Mouse (Mus musculus): Measurements from ENCODE around the gene Muc1. TPM values are rescaled to one million over a fixed set of nuclear protein-coding genes. Genes with fewer than 3 reads are reported as not detected.

The Muc1 gene
- polyA plus RNA-seq, 1 experiment, result 53.8 TPM

GRCm38 (mm10) chr3:89244982-89245687 is 16.3 kb downstream of the Muc1 start:
- WGBS, result 3% methylated on average over 20 of the region's 26 CpGs

GRCm38 (mm10) chr3:89245688-89246171 is 16.9 kb downstream of the Muc1 start, which contains the start of gene Krtcap2:
Gene Krtcap2, plus strand, starts transcription at chr3:89245966.
- Histone ChIP-seq H3K36me3 (ENCODE audit: control insufficient read depth, insufficient read depth, low read length) (no peaks in the 10 kb centered on the region), H3K4me1 (ENCODE audit: control insufficient read depth, insufficient read depth, low read length) (peaks cover 20% of the 10 kb centered on the region), H3K4me3 (ENCODE audit: insufficient read depth, low read depth, low read length) (peak within 1 kb of the TSS; percentile 64), H3K27me3 (replicated peaks; ENCODE audit: control insufficient read depth, insufficient read depth, low read length) (no peaks in the 10 kb centered on the region), H3K27ac (ENCODE audit: insufficient read depth, low read depth, low read length) (peak within 1 kb of the TSS; percentile 18; the same call in 1 of the 2 replicates)
- WGBS, result 5% methylated on average over 20 of the region's 20 CpGs
- DNase-seq, result peak; percentile 24
- TF ChIP-seq POLR2A (IDR thresholded peaks at IDR 0.05; ENCODE audit: low read depth, low read length) (no peak), CTCF (conservative IDR thresholded peaks at IDR 0.05; ENCODE audit: insufficient read depth, insufficient read length, low read depth, low read length) (no peak)

More at GRCm38 (mm10) chr3:89244982-89245687, 16.3 kb downstream of the Muc1 start:
- TF ChIP-seq CTCF (conservative IDR thresholded peaks at IDR 0.05; ENCODE audit: insufficient read depth, insufficient read length, low read depth, low read length) (no peak), POLR2A (IDR thresholded peaks at IDR 0.05; ENCODE audit: low read depth, low read length) (no peak)
- DNase-seq, result no peak
- H3K27ac ChIP-seq (ENCODE audit: insufficient read depth, low read depth, low read length), result no peak overlapping the region
- H3K27me3 ChIP-seq (replicated peaks; ENCODE audit: control insufficient read depth, insufficient read depth, low read length), result no peaks in the 10 kb centered on the region
- H3K36me3 ChIP-seq (ENCODE audit: control insufficient read depth, insufficient read depth, low read length), result no peaks in the 10 kb centered on the region
- peaks cover 18% of the 10 kb centered on the region for H3K4me1 ChIP-seq (ENCODE audit: control insufficient read depth, insufficient read depth, low read length)
- H3K4me3 ChIP-seq (ENCODE audit: insufficient read depth, low read depth, low read length), result peak overlapping the region; percentile 64

GRCm38 (mm10) chr3:89246261-89247100 is 17.6 kb downstream of the Muc1 start, which contains the start of gene Trim46:
Gene Trim46, minus strand, starts transcription at chr3:89246309.
- Histone ChIP-seq H3K4me1 (ENCODE audit: control insufficient read depth, insufficient read depth, low read length) (peaks cover 24% of the 10 kb centered on the region), H3K4me3 (ENCODE audit: insufficient read depth, low read depth, low read length) (peak within 1 kb of the TSS; percentile 64), H3K27me3 (replicated peaks; ENCODE audit: control insufficient read depth, insufficient read depth, low read length) (no peaks in the 10 kb centered on the region), H3K36me3 (ENCODE audit: control insufficient read depth, insufficient read depth, low read length) (no peaks in the 10 kb centered on the region), H3K27ac (ENCODE audit: insufficient read depth, low read depth, low read length) (peak within 1 kb of the TSS; percentile 18; the same call in 1 of the 2 replicates)
- TF ChIP-seq CTCF (conservative IDR thresholded peaks at IDR 0.05; ENCODE audit: insufficient read depth, insufficient read length, low read depth, low read length), result peak; percentile 99; the same call in 1 of the 2 replicates
- TF ChIP-seq POLR2A (IDR thresholded peaks at IDR 0.05; ENCODE audit: low read depth, low read length), result no peak
- WGBS, result under 1% methylated on average over 42 of the region's 42 CpGs
- DNase-seq, result peak; percentile 93

- 82% methylated on average over 4 of the region's 4 CpGs for WGBS
- Histone ChIP-seq H3K27ac (ENCODE audit: insufficient read depth, low read depth, low read length) (no peak overlapping the region), H3K27me3 (replicated peaks; ENCODE audit: control insufficient read depth, insufficient read depth, low read length) (no peaks in the 10 kb centered on the region), H3K4me3 (ENCODE audit: insufficient read depth, low read depth, low read length) (no peak overlapping the region), H3K4me1 (ENCODE audit: control insufficient read depth, insufficient read depth, low read length) (peaks cover 24% of the 10 kb centered on the region), H3K36me3 (ENCODE audit: control insufficient read depth, insufficient read depth, low read length) (no peaks in the 10 kb centered on the region)
- TF ChIP-seq POLR2A (IDR thresholded peaks at IDR 0.05; ENCODE audit: low read depth, low read length), result no peak
- TF ChIP-seq CTCF (conservative IDR thresholded peaks at IDR 0.05; ENCODE audit: insufficient read depth, insufficient read length, low read depth, low read length), result no peak
- DNase-seq, result no peak
These were observed 18.6 kb downstream of the Muc1 start for GRCm38 (mm10) chr3:89247466-89247865.

- DNase-seq, result peak; percentile 89
- H3K27me3 ChIP-seq (replicated peaks; ENCODE audit: control insufficient read depth, insufficient read depth, low read length), result no peaks in the 10 kb centered on the region
- H3K4me3 ChIP-seq (ENCODE audit: insufficient read depth, low read depth, low read length), result no peak overlapping the region
- WGBS, result 20% methylated on average over 7 of the region's 7 CpGs
- no peaks in the 10 kb centered on the region for H3K36me3 ChIP-seq (ENCODE audit: control insufficient read depth, insufficient read depth, low read length)
- peaks cover 10% of the 10 kb centered on the region; the same call in 1 of the 2 replicates for H3K4me1 ChIP-seq (ENCODE audit: control insufficient read depth, insufficient read depth, low read length)
- TF ChIP-seq CTCF (conservative IDR thresholded peaks at IDR 0.05; ENCODE audit: insufficient read depth, insufficient read length, low read depth, low read length), result peak; percentile 95
- no peak for TF ChIP-seq POLR2A (IDR thresholded peaks at IDR 0.05; ENCODE audit: low read depth, low read length)
- H3K27ac ChIP-seq (ENCODE audit: insufficient read depth, low read depth, low read length), result peak overlapping the region; percentile 58
These were observed 21.7 kb downstream of the Muc1 start for GRCm38 (mm10) chr3:89250435-89251040.

- peak; percentile 90 for DNase-seq
- no peak for TF ChIP-seq CTCF (conservative IDR thresholded peaks at IDR 0.05; ENCODE audit: insufficient read depth, insufficient read length, low read depth, low read length)
- no peak for TF ChIP-seq POLR2A (IDR thresholded peaks at IDR 0.05; ENCODE audit: low read depth, low read length)
- WGBS, result 11% methylated on average over 17 of the region's 17 CpGs
- no peaks in the 10 kb centered on the region for H3K36me3 ChIP-seq (ENCODE audit: control insufficient read depth, insufficient read depth, low read length)
- H3K4me1 ChIP-seq (ENCODE audit: control insufficient read depth, insufficient read depth, low read length), result peaks cover 6% of the 10 kb centered on the region; the same call in 1 of the 2 replicates
- peak overlapping the region; percentile 81 for H3K27ac ChIP-seq (ENCODE audit: insufficient read depth, low read depth, low read length)
- no peaks in the 10 kb centered on the region for H3K27me3 ChIP-seq (replicated peaks; ENCODE audit: control insufficient read depth, insufficient read depth, low read length)
- H3K4me3 ChIP-seq (ENCODE audit: insufficient read depth, low read depth, low read length), result peak overlapping the region; percentile 17; the same call in 1 of the 2 replicates
These were observed 22.6 kb downstream of the Muc1 start for GRCm38 (mm10) chr3:89251365-89251895.
